Mouse (Mus musculus): ENCODE measurements around the gene Gli3. TPM values are rescaled to one million over a fixed set of nuclear protein-coding genes. Genes with fewer than 3 reads are reported as not detected.

Gene Gli3
- polyA plus RNA-seq, 1 experiment: 24.7 TPM

DNA sequence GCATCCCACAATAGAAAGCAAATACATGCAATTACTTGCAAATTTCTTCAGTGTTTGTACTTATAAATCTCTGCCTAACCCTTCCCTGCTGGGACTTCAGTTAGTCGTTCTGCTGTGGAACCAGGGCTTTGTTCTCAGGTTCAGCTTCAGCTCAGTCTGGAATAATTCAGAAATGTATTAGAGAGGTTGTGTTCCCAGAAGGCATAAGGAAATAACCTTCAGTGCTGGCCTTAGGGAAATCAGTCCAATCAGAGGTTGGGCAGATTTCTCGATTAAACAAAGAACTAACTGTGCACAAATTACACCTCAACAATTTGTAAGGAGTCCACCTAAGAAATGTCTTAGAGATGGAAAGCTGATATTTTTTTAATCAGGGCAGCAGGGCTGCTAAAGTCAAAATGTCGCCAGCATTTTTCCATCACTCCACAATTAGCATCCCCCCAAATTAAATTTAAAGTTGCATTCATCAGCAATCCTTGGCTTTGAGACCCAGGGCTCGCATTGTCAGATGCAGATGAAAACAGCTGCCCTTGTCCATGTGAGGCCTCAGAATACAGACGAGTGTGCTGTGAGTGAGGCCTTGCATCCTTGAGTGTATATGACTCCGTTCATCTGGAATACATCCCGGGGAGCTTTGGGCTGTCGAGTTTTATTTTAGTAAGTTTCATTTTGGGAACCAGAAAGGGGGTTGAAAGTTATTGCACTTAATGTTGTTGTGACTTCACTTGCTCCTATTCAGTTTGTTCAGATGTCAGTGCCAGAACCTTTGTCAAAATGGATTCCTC is 114.3 kb downstream of the Gli3 start:
- no peaks in the 10 kb centered on the region for H3K27me3 ChIP-seq (ENCODE audit: control insufficient read depth, insufficient read depth, low read length, poor library complexity, severe bottlenecking)
- TF ChIP-seq CTCF (IDR thresholded peaks at IDR 0.05; ENCODE audit: low read depth, low read length): no peak
- TF ChIP-seq EP300 (IDR thresholded peaks at IDR 0.05; ENCODE audit: insufficient read depth, low read depth, low read length): no peak
- TF ChIP-seq POLR2A (IDR thresholded peaks at IDR 0.05; ENCODE audit: insufficient read depth, low read length): no peak
- H3K4me1 ChIP-seq (ENCODE audit: control insufficient read depth, insufficient read depth, low read length): no peaks in the 10 kb centered on the region

DNA sequence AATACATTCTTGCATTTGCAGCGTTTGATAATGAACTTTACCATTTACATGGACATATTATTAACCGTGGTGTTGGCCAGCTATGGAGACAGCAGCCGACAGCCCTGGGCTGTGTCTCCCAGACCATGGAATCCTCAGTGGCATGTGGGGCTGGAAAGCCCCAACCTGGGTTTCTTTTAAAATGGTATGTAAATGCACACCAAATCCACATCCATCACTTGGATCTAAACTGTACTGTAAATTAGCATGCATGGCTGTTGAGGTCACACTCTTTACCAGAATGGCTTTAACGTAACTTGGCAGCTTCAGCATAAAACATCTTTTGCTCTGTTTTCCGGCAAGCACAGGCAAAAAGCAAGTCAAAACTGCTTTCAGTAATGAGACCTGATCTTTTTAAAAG is 117.4 kb downstream of the Gli3 start:
- Histone ChIP-seq H3K9me3 (replicated peaks; ENCODE audit: control insufficient read depth, insufficient read depth, low read length, poor library complexity, severe bottlenecking) (no peaks in the 10 kb centered on the region), H3K4me3 (ENCODE audit: low read depth, low read length) (no peak overlapping the region), H3K27ac (ENCODE audit: insufficient read depth, low read length) (no peak overlapping the region), H3K36me3 (ENCODE audit: control insufficient read depth, insufficient read depth, low read length, poor library complexity, severe bottlenecking) (no peaks in the 10 kb centered on the region), H3K9ac (ENCODE audit: low read depth, poor library complexity, severe bottlenecking) (no peak overlapping the region), H3K27me3 (ENCODE audit: control insufficient read depth, insufficient read depth, low read length, poor library complexity, severe bottlenecking) (no peaks in the 10 kb centered on the region), H3K4me1 (ENCODE audit: control insufficient read depth, insufficient read depth, low read length) (no peaks in the 10 kb centered on the region)
- TF ChIP-seq POLR2A (IDR thresholded peaks at IDR 0.05; ENCODE audit: insufficient read depth, low read length) (no peak), EP300 (IDR thresholded peaks at IDR 0.05; ENCODE audit: insufficient read depth, low read depth, low read length) (no peak), CTCF (IDR thresholded peaks at IDR 0.05; ENCODE audit: low read depth, low read length) (no peak)

More for the DNA sequence above, 114.3 kb downstream of the Gli3 start:
- H3K9me3 ChIP-seq (replicated peaks; ENCODE audit: control insufficient read depth, insufficient read depth, low read length, poor library complexity, severe bottlenecking): no peaks in the 10 kb centered on the region
- H3K4me3 ChIP-seq (ENCODE audit: low read depth, low read length): no peak overlapping the region
- H3K27ac ChIP-seq (ENCODE audit: insufficient read depth, low read length): no peak overlapping the region
- no peak overlapping the region for H3K9ac ChIP-seq (ENCODE audit: low read depth, poor library complexity, severe bottlenecking)
- H3K36me3 ChIP-seq (ENCODE audit: control insufficient read depth, insufficient read depth, low read length, poor library complexity, severe bottlenecking): no peaks in the 10 kb centered on the region

DNA sequence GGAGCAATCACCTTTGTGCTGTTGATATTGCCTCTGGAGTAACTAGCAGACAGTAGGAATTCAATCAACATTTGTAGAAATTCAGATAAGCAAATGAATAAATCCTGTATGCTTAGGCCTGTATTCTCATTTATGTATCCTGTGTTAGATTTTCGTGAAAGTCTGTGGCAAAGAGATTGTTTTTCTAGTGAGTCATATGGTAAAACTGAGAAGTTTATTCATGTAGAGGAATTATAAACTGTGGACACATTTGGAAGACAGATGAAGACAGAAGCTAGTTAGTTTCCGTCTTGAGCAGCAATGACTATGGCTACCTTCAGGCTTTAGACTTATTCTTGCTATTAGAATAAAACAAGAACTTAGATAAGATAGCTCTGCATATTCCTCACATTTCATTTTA is 122.9 kb downstream of the Gli3 start:
- Histone ChIP-seq H3K36me3 (ENCODE audit: control insufficient read depth, insufficient read depth, low read length, poor library complexity, severe bottlenecking) (no peaks in the 10 kb centered on the region), H3K9me3 (replicated peaks; ENCODE audit: control insufficient read depth, insufficient read depth, low read length, poor library complexity, severe bottlenecking) (no peaks in the 10 kb centered on the region), H3K27me3 (ENCODE audit: control insufficient read depth, insufficient read depth, low read length, poor library complexity, severe bottlenecking) (no peaks in the 10 kb centered on the region), H3K4me3 (ENCODE audit: low read depth, low read length) (no peak overlapping the region), H3K27ac (ENCODE audit: insufficient read depth, low read length) (no peak overlapping the region), H3K9ac (ENCODE audit: low read depth, poor library complexity, severe bottlenecking) (no peak overlapping the region), H3K4me1 (ENCODE audit: control insufficient read depth, insufficient read depth, low read length) (no peaks in the 10 kb centered on the region)
- TF ChIP-seq EP300 (IDR thresholded peaks at IDR 0.05; ENCODE audit: insufficient read depth, low read depth, low read length) (no peak), POLR2A (IDR thresholded peaks at IDR 0.05; ENCODE audit: insufficient read depth, low read length) (no peak), CTCF (IDR thresholded peaks at IDR 0.05; ENCODE audit: low read depth, low read length) (no peak)

DNA sequence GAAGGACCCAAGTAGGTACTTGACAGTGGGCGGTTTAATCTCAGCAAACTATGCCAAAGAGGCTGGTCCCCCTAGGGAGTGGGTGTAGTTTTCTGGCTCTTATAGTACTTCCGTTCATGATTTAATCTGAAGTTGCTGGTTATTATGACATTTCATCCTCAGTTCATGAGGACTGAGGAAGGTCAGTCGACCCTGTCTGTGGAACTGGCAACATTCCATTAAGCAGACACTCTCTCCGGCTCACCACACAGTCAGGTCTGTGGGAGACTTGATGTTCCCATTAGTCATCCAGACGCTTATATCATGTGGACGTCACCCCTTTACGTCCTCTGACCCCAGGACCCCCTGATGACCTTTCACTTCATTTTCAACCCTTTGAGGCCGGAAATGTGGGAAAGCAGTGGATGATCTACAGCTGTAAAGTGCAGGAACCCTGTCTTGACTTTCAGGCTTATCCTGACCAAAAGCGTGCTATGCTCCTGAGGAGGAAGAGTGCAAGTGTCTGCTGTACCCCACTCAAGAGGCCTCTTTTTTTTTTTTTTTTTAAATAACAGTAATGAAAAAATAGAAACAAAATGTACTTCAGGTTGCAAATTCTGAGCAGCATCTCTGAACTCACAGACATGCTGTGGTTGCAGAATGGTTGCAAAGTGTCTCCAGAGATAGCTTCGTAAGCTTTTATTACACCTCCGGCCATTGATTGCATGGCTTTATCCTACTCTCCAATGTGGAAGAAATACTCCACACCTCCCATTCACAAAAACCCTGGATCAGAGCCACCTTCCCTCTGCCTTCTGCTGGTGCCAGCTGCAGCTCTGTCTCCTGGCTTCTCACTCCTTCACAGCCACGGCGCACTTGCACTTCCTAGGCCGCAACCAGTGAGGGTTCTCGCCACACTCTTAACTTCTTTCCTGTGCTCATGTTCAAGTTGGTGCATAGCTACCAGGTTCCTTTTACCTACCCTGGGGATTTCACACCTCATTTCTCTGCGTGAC is 125.5 kb downstream of the Gli3 start:
- no peaks in the 10 kb centered on the region for H3K4me1 ChIP-seq (ENCODE audit: control insufficient read depth, insufficient read depth, low read length)
- no peak overlapping the region for H3K4me3 ChIP-seq (ENCODE audit: low read depth, low read length)
- no peak overlapping the region for H3K27ac ChIP-seq (ENCODE audit: insufficient read depth, low read length)
- no peaks in the 10 kb centered on the region for H3K27me3 ChIP-seq (ENCODE audit: control insufficient read depth, insufficient read depth, low read length, poor library complexity, severe bottlenecking)
- TF ChIP-seq POLR2A (IDR thresholded peaks at IDR 0.05; ENCODE audit: insufficient read depth, low read length) (no peak), CTCF (IDR thresholded peaks at IDR 0.05; ENCODE audit: low read depth, low read length) (no peak), EP300 (IDR thresholded peaks at IDR 0.05; ENCODE audit: insufficient read depth, low read depth, low read length) (no peak)
- no peak overlapping the region for H3K9ac ChIP-seq (ENCODE audit: low read depth, poor library complexity, severe bottlenecking)
- H3K36me3 ChIP-seq (ENCODE audit: control insufficient read depth, insufficient read depth, low read length, poor library complexity, severe bottlenecking): no peaks in the 10 kb centered on the region
- no peaks in the 10 kb centered on the region for H3K9me3 ChIP-seq (replicated peaks; ENCODE audit: control insufficient read depth, insufficient read depth, low read length, poor library complexity, severe bottlenecking)

DNA sequence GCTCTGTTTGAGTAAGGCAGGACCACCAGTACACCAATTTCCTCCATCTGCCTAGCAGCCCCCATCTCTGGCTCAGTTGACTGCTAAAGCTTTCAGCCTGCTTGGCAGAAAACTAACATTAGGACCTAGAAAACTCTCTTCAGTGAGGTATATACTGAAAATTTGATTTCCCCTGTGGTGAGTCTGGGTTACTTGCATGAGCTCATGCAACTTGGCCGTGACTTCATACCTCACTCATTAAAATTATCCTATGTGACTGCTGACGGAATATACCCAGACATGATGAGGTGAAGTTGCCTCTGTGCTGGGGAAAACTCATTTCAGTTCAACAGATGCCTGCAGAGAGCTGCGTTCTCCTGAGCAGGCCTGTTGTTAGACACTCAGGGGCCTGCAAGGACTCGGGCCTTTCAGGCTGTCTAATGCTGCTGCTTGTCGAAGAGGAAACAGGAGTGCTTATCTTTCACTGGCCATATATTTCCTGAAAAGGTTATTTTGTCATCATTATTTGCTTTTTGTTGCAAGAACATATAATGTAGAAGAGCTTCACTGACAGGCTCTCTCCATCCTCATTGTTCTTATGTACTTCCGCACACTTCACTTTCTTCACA is 127.4 kb downstream of the Gli3 start:
- H3K4me1 ChIP-seq (ENCODE audit: control insufficient read depth, insufficient read depth, low read length): no peaks in the 10 kb centered on the region
- H3K27me3 ChIP-seq (ENCODE audit: control insufficient read depth, insufficient read depth, low read length, poor library complexity, severe bottlenecking): no peaks in the 10 kb centered on the region
- H3K36me3 ChIP-seq (ENCODE audit: control insufficient read depth, insufficient read depth, low read length, poor library complexity, severe bottlenecking): no peaks in the 10 kb centered on the region
- H3K27ac ChIP-seq (ENCODE audit: insufficient read depth, low read length): no peak overlapping the region
- H3K4me3 ChIP-seq (ENCODE audit: low read depth, low read length): no peak overlapping the region
- TF ChIP-seq POLR2A (IDR thresholded peaks at IDR 0.05; ENCODE audit: insufficient read depth, low read length) (no peak), CTCF (IDR thresholded peaks at IDR 0.05; ENCODE audit: low read depth, low read length) (no peak), EP300 (IDR thresholded peaks at IDR 0.05; ENCODE audit: insufficient read depth, low read depth, low read length) (no peak)
- H3K9ac ChIP-seq (ENCODE audit: low read depth, poor library complexity, severe bottlenecking): no peak overlapping the region
- H3K9me3 ChIP-seq (replicated peaks; ENCODE audit: control insufficient read depth, insufficient read depth, low read length, poor library complexity, severe bottlenecking): no peaks in the 10 kb centered on the region
